Mouse (Mus musculus): ENCODE results near the gene Col4a3bp.
A peak's percentile ranks its signal among the peaks of the same experiment; 100 is the strongest.

Col4a3bp gene

DNA sequence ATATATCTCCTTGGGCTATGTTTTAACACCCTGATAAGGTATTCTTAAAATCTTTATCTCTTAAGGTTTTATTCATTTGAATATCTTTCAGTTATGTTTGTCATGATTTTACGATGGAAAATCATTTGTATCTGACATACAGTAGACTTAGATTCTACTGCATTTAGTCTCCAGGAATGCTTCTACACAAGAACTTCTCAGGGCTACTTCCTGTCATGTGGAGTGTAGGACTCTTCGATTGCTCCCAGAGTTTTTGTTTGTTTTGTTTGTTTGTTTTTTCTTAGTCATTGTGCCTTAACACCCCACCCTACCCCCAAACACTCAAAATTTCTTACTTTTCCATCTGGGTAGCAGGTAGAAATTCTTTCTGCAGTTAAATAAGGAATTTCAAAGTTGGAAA lies 1.0 kb upstream of the Col4a3bp start:
- no peak for DNase-seq (ENCODE audit: low read depth, low spot score)

DNA sequence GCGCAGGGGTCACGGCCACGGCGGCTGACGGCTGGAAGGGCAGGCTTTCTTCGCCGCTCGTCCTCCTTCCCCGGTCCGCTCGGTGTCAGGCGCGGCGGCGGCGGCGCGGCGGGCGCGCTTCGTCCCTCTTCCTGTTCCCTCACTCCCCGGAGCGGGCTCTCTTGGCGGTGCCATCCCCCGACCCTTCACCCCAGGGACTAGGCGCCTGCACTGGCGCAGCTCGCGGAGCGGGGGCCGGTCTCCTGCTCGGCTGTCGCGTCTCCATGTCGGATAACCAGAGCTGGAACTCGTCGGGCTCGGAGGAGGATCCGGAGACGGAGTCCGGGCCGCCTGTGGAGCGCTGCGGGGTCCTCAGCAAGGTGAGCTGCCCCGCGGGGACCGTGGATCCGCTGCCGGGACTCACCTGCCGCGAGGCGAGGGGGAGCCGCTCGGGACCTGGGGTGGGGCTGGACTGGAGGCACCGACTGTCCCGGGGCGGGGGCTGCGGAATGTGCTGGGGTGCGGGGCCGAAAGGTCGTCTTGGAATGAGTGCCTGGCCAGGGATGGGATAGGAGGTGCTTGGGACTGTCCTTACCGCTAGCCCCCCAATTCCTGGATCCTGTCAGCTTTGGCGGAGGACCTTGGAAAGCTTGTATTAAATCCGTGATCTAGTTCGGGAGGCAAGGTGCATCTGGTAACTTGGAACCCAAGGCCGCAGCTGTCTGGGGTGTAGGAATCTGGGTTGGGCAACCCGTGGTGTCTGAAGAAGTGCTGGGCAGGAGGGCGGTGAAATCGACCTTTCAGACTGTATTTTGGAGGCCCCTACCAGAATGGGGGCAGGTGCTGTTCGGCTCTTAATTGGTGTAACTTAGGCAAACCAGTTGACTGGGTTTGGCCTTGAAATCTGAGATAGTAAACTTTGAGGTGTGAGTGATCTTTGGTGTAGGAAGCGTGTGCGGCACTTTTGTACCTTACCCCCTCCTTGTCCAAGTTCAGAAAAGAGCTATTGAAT lies 778 bp downstream of the Col4a3bp start:
- peak; percentile 82 for DNase-seq (ENCODE audit: low read depth, low spot score)

DNA sequence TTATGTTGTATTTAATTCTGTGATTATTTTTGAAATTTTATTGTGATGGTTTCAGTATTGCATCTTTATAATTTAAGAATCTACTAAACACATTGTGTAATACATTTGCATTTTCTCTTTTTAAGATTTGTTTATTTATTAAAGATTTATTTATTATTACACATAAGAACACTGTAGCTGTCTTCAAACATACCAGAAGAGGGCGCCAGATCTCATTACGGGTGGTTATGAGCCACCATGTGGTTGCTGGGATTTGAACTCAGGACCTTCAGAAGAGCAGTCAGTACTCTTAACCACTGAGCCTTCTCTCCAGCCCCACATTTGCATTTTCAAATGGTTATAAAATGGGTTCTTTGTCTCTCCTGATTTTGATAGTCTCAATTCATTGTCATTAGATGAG lies 2.1 kb downstream of the Col4a3bp start:
- DNase-seq (ENCODE audit: low read depth, low spot score), result peak; percentile 39

- DNase-seq (ENCODE audit: low read depth, low spot score), result no peak
Observed at GRCm38 (mm10) chr13:96547250-96547649, 4.8 kb downstream of the Col4a3bp start.

- DNase-seq (ENCODE audit: low read depth, low spot score), result no peak
Observed at GRCm38 (mm10) chr13:96547941-96548340, 5.5 kb downstream of the Col4a3bp start.

DNA sequence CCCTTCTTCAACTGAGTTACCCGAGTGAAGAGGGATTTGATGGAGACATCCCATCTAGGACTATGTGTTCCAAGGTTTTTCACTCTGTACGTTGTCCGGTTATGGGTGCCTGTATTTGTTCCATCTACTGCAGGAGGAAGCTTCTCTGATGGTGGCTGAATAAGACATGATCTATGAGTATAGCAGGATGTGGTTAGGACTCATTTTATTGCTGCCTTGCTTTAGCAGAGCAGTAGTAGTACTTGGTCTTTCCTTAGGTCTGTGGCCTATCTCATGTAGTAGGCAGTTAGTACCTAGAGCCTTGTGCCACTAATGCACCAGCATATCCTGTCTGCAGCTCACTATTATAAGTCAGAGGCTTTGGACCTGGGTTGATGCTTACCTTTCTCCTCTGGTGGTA lies 12.7 kb downstream of the Col4a3bp start:
- DNase-seq (ENCODE audit: low read depth, low spot score), result no peak

DNA sequence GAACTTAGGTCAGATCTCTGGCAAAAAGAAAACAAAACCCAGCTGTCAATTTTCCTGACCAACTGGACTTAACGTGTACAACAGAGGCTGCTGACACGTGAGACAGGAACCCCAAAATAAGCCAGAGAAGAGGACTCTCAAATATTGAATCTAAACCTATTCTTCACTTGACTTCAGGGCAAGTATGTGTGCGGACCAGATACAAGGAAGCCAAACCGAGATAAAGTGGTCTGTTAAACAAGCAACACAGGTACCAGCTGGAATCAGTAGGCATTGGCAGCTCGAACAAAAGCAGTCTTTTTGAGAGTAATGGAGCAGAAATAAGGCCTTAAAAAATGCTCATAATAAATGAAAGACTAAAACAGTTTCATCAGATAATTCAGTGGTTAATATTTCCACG lies 25.6 kb downstream of the Col4a3bp start:
- DNase-seq (ENCODE audit: low read depth, low spot score), result no peak

DNA sequence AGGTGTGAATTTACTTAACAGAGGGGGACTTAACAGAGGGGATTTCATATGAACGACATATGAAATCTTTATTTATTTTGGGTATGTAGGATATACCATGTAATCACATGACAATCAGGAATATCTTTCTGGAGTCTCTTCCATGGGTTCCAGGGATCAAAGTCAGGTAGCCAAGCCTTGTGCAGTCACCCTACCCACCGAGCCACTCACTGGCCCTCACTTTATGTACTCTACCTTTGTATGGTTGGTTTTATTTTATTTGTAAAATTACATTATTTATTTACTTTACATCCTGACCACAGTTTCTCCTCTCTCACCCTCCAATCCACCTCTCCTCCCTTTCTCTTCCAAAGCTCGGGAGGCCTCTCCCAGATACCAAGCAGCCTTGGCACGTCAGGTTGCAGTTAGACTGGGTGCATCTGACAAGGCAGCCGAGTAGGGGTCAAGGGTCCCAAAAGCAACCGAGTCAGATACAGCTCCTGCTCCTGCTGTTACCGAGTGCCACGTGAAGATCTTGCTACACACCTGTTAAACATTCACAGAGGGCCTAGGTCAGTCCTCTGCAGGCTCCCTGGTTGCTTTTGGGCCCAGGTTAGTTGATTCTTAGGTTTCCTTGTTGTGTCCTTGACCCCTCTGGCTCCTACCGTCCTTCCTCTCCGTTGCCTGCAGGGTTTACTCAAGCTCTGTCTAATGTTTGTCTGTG lies 28.0 kb downstream of the Col4a3bp start:
- DNase-seq (ENCODE audit: low read depth, low spot score), result no peak

DNA sequence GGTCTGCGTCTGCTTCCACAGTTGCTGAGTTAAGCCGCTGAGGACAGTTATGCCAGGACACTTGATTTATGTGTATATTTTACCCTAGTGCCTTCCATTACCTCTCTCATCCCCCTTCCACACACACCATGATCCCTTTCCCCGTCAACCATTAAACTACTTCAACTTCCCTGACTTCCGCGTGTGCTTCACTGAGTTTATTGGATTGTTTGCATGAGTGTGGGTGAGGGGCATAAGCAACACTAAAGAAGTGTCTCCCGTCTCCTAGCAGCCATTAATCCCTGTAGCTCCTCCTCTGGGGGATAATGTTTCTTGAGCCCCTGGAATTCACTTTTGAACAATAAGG lies 28.6 kb downstream of the Col4a3bp start:
- DNase-seq (ENCODE audit: low read depth, low spot score), result peak; percentile 15

- DNase-seq (ENCODE audit: low read depth, low spot score), result no peak
Observed at GRCm38 (mm10) chr13:96574170-96574569, 31.8 kb downstream of the Col4a3bp start.

DNA sequence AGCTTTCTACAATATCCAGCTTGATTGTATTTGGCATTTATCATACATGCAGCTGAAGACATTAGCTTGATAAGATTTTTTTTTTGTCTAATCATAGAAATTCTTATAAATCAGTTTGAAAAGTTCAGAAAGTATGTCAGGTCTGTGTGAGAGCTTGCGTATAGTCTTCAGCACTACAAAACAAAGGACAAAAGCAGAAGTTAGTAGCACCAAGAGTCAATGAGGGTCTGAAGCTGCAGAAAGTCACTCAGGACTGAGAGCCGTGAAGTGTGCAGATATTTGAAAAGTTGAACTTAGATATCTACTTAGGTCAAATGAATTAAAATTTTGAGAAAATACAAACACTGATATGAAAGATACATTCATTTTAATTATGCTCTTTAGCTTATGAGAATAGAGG lies 36.7 kb downstream of the Col4a3bp start:
- no peak for DNase-seq (ENCODE audit: low read depth, low spot score)

DNA sequence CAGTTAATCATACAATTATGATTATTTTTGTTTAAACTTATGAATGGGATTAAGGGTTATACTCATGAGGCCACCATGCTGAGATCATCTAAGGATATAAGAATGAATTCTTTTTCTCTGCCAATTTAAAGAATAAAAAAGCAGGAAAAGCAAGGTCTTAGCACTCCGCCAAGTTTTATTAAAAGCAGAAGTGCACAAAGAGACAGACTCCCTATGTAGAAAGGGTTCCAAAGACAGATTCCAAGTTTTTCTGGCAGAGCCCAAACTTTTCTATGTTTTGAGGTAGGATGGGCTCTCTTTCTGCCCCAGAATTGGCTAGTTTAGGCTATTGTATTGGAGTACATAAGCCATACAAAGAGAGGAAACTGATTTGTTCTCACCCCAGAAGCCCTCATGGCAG lies 37.6 kb downstream of the Col4a3bp start:
- no peak for DNase-seq (ENCODE audit: low read depth, low spot score)

GRCm38 (mm10) chr13:96584201-96584600 lies 41.8 kb downstream of the Col4a3bp start:
- no peak for DNase-seq (ENCODE audit: low read depth, low spot score)

DNA sequence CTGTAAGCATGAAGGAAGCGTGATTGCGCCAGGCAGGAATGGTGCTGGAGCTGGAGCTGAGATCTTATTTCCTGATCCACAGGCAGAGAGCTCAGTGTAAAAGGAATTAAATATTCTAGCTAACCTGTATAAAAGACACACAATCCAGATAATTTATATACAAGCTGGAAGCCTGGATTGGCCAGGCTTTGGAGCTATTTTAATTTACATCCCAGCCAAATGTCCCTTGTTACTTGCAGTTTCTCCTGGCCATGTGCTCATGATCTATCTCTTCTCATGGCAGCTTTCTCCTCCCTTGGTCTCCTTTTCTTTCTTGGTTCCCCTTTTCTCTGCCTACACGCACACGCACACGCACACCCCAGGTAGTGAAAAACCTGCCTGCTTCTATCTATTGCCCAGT lies 44.1 kb downstream of the Col4a3bp start:
- DNase-seq (ENCODE audit: low read depth, low spot score), result no peak

DNA sequence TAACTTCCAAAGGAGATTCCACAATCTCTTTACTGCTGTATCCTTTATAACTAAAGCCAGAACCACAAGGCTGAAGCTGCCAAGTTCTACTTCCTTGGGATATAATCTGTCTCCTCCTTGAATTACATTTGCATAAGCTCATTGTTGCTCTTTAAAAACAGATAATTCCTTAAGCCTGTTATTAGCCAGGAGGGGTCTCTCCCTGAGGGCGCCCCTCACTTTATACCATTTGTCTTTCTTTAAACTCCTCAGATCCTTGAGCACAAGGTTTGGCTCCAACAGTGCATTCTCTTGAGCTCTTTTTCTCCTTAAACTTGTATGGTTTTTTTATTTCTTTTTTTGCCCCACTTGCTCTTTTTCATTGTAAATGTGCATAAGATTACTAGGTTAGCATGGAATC lies 46.2 kb downstream of the Col4a3bp start:
- DNase-seq (ENCODE audit: low read depth, low spot score), result no peak

DNA sequence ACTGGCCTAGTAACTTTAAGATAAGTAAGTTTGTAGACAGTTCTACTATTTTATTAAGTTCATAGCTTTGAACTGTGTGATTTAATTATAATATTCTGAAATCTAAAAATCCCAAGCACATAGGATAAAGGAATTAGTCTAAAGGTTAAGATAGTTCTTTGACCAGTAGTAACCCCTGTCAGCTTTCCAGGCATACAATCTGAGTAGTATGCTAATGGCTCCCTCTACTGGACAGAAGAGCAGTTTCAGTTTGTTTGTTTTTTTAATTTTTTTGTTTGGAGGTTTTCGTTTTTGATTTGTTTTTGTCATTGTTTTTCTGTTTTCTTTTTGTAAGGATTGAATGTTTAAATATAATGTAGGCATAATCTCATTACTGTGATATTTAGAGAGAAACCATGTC lies 51.2 kb downstream of the Col4a3bp start:
- peak; percentile 28 for DNase-seq (ENCODE audit: low read depth, low spot score)

- DNase-seq (ENCODE audit: low read depth, low spot score), result no peak
Observed at GRCm38 (mm10) chr13:96594070-96594469, 51.7 kb downstream of the Col4a3bp start.

DNA sequence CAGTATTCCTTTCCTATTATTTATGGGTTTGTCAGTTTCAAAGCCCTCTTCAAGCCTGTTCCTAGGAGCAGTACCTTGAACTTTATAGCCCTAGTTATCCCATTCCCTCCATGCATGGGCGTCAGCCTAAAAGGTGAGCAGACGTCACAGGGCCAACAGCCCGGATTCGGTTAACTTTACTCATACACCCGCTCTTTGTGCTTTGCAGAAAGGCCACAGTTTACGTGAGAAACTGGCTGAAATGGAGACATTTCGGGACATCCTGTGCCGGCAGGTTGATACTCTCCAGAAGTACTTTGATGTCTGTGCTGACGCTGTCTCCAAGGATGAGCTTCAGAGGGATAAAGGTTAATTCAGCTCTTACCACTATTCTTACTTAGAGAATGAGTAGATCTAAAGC lies 56.8 kb downstream of the Col4a3bp start:
- no peak for DNase-seq (ENCODE audit: low read depth, low spot score)

- DNase-seq (ENCODE audit: low read depth, low spot score), result no peak
Observed at GRCm38 (mm10) chr13:96604242-96604641, 61.8 kb downstream of the Col4a3bp start.

DNA sequence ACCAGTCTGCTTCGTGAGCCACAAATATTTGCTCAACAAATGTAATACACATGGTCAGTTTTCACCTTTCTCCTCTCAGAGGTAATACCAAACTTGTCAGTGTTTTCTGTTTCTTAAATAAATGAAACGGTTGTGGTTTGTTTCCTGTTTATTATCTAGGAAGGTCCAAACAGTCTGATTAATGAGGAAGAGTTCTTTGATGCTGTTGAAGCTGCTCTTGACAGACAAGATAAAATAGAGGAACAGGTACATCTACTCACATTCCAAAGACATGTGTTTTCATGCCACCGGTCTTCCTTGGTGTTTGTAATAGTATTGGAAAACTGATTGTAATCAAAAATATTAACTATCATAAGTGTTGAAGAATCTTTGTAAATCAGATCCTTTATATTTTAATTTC lies 72.2 kb downstream of the Col4a3bp start:
- DNase-seq (ENCODE audit: low read depth, low spot score), result no peak

GRCm38 (mm10) chr13:96620891-96621290 lies 78.5 kb downstream of the Col4a3bp start:
- DNase-seq (ENCODE audit: low read depth, low spot score), result no peak

DNA sequence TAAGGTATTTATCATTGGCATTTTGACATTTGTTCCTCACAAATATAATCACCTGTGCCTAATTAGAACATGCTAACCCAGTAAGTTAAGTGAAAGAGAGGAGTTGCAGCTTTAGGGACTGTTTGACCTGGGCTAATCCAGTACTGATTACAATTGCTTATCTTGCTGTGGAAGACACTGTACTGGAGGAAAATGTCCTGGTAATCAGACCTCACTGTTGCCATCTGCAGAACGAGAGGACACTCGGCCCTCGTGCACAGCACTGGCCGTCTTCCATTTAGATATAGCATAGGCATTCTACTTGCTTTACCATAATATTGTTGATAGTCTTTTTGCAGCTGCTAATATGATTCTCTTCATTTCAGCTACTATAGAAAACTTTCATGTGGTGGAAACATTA lies 88.0 kb downstream of the Col4a3bp start:
- no peak for DNase-seq (ENCODE audit: low read depth, low spot score)

DNA sequence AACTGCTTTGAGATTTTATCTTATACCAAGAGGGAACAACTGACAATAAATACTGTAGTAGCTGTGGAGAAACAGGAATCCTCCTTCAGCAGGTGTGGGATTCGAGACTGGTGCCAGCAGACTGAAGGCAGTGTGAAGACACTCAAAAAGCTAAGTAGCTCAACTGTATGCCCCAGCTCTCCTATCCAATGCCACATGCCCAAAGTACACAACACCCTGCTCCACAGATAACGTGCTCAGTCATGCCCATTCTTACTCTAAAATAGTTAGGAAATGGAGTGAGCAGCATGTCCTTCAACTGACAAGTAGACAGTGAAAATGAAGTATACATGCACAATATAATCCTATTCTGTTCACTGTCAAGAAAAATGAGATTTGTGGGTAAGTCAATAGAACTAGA lies 101.8 kb downstream of the Col4a3bp start:
- no peak for DNase-seq (ENCODE audit: low read depth, low spot score)

Measured in R1 (cell line).